Mouse (Mus musculus): ENCODE data around the gene Tmem126a.

The Tmem126a gene

GRCm38 (mm10) chr7:90409934-90410333 is 47.1 kb downstream of the Tmem126a start:
- in situ Hi-C loops (cut with MboI; ENCODE audit: low sequenced_read_pairs) = no loop called here
